Mouse (Mus musculus) ES-E14 (cell line): ENCODE measurements around the gene Ezr. TPM values are rescaled to one million over a fixed set of nuclear protein-coding genes. Genes with fewer than 3 reads are reported as not detected.
A peak's percentile ranks its signal among the peaks of the same experiment; 100 is the strongest.

Experiments used
- DNase-seq: peaks from one replicate; pipeline ENCODE4 v3.0.0-alpha.2; 2013; ENCODE audit warnings: low read depth, low spot score
- H3K27ac ChIP-seq: 2 replicates; pipeline ENCODE4 v1.5.1; 2012; ENCODE audit warnings: low read depth, mild to moderate bottlenecking, low read length, moderate library complexity, mixed read lengths; ENCODE audit not compliant: poor library complexity, insufficient read depth, severe bottlenecking
- H3K36me3 ChIP-seq: 2 replicates; pipeline ENCODE4 v1.6.1; 2012; ENCODE audit warnings: mild to moderate bottlenecking, low read length, moderate library complexity, mixed read lengths; ENCODE audit not compliant: control insufficient read depth, poor library complexity, insufficient read depth, severe bottlenecking
- H3K4me1 ChIP-seq, 2 experiments: fragments of 150-350 bp in 1 of 2; sonication (generic) in 1 of 2; 2 replicates each; pipeline ENCODE4 v1.6.1; 2012; ENCODE audit warnings: low read length in 2 of 2, mild to moderate bottlenecking in 1 of 2, mixed read lengths in 1 of 2; ENCODE audit not compliant: control insufficient read depth in 2 of 2, insufficient read depth in 2 of 2, poor library complexity in 1 of 2
- H3K4me3 ChIP-seq, 2 experiments: fragments of 150-350 bp in 1 of 2; sonication (generic) in 1 of 2; 2 replicates each; pipeline ENCODE4 v1.5.1; 2012; ENCODE audit warnings: low read length in 2 of 2, low read depth in 1 of 2, mild to moderate bottlenecking in 1 of 2, mixed read lengths in 1 of 2; ENCODE audit not compliant: insufficient read depth in 1 of 2, poor library complexity in 1 of 2, severe bottlenecking in 1 of 2
- H3K9ac ChIP-seq: 2 replicates; pipeline ENCODE4 v1.6.1; 2012; ENCODE audit warnings: low read depth, mild to moderate bottlenecking, low read length, mixed read lengths; ENCODE audit not compliant: poor library complexity, insufficient read depth, severe bottlenecking
- H3K9me3 ChIP-seq: fragments of 150-350 bp; sonication (generic); 2 replicates; pipeline ENCODE4 v1.6.1; 2012; ENCODE audit warnings: low read depth, mild to moderate bottlenecking, low read length; ENCODE audit not compliant: control insufficient read depth, insufficient read depth
- CHD2 ChIP-seq: IDR thresholded peaks from 2 replicates; pipeline ENCODE4 v1.6.1; 2014; ENCODE audit warnings: mild to moderate bottlenecking, low read depth, low read length, inconsistent platforms
- HCFC1 ChIP-seq: IDR thresholded peaks from 2 replicates; pipeline ENCODE4 v1.6.1; 2012; ENCODE audit warnings: low read length, inconsistent platforms, borderline replicate concordance; ENCODE audit not compliant: insufficient read depth
- MAFK ChIP-seq: IDR thresholded peaks from 2 replicates; pipeline ENCODE4 v1.6.1; 2014; ENCODE audit warnings: mild to moderate bottlenecking, low read depth, low read length, inconsistent platforms; ENCODE audit not compliant: insufficient read depth
- ZC3H11A ChIP-seq: IDR thresholded peaks from 2 replicates; pipeline ENCODE4 v1.6.1; 2012; ENCODE audit warnings: low read depth, mild to moderate bottlenecking, inconsistent platforms, low read length, borderline replicate concordance
- ZNF384 ChIP-seq: IDR thresholded peaks from 2 replicates; pipeline ENCODE4 v1.6.1; 2012; ENCODE audit warnings: low read depth, low read length, inconsistent platforms
- in situ Hi-C, 2 experiments: fragments of 600-800 bp; cut with MboI; formaldehyde crosslinking; loops; one replicate each; pipeline ENCODE4 v1.15.1; 2025; ENCODE audit warnings: low sequenced_read_pairs in 2 of 2, inconsistent platforms in 1 of 2; ENCODE audit not compliant: unreplicated experiment in 2 of 2
- total RNA-seq: library from RNA; depleted of rRNA; stranded (reverse); fragments of 300-350 nt; gene quantifications from 2 replicates; pipeline ENCODE4 v1.2.3, GENCODE M21; 2012

Gene Ezr
- total RNA-seq, 1 experiment, result 131 TPM

GRCm38 (mm10) chr17:6777061-6777460 lies 5.5 kb downstream of the Ezr start:
- Histone ChIP-seq H3K4me3 (peak overlapping the region; percentile 41 to 51), H3K27ac (peak overlapping the region; percentile 70; the same call in 1 of the 2 replicates), H3K4me1 (peaks cover 12 to 18% of the 10 kb centered on the region in 2 experiments), H3K36me3 (peaks cover 2% of the 10 kb centered on the region; the same call in 1 of the 2 replicates), H3K9ac (peak overlapping the region; percentile 9; the same call in 1 of the 2 replicates), H3K9me3 (no peaks in the 10 kb centered on the region)
- TF ChIP-seq HCFC1, result no peak
- no peak for TF ChIP-seq ZNF384
- TF ChIP-seq MAFK, result no peak
- TF ChIP-seq ZC3H11A, result no peak
- no peak for TF ChIP-seq CHD2
- in situ Hi-C loops, result no loop called here
- no peak for DNase-seq

- peaks cover 12 to 20% of the 10 kb centered on the region in 2 experiments for H3K4me1 ChIP-seq
- H3K9ac ChIP-seq, result peak overlapping the region; percentile 40; the same call in 1 of the 2 replicates
- in situ Hi-C loops, result no loop called here
- H3K27ac ChIP-seq, result peak overlapping the region; percentile 70; the same call in 1 of the 2 replicates
- peak overlapping the region; percentile 10 to 41; a peak in 3 of 4 replicates for H3K4me3 ChIP-seq
- DNase-seq, result no peak
- TF ChIP-seq ZNF384 (peak; percentile 33; the same call in 1 of the 2 replicates), MAFK (no peak)
- no peaks in the 10 kb centered on the region for H3K9me3 ChIP-seq
- H3K36me3 ChIP-seq, result peaks cover 2% of the 10 kb centered on the region; the same call in 1 of the 2 replicates
Observed at GRCm38 (mm10) chr17:6776576-6776975, 6.0 kb downstream of the Ezr start.

- peak overlapping the region; percentile 70 for H3K27ac ChIP-seq
- peaks cover 12 to 22% of the 10 kb centered on the region in 2 experiments for H3K4me1 ChIP-seq
- TF ChIP-seq MAFK, result no peak
- no peak for TF ChIP-seq ZNF384
- no peak for TF ChIP-seq CHD2
- no peak for TF ChIP-seq HCFC1
- H3K36me3 ChIP-seq, result peaks cover 6% of the 10 kb centered on the region; the same call in 1 of the 2 replicates
- no peak for DNase-seq
- in situ Hi-C loops, result no loop called here
- H3K9ac ChIP-seq, result peak overlapping the region; percentile 40; the same call in 1 of the 2 replicates
- peak overlapping the region in 1 of 2 experiments; percentile 41; a peak in 1 of 4 replicates for H3K4me3 ChIP-seq
- no peaks in the 10 kb centered on the region for H3K9me3 ChIP-seq
Observed at GRCm38 (mm10) chr17:6776123-6776522, 6.5 kb downstream of the Ezr start.

- no peak for DNase-seq
- H3K4me3 ChIP-seq, result no peak overlapping the region
- no peak overlapping the region for H3K9ac ChIP-seq
- no peak for TF ChIP-seq CHD2
- no peak for TF ChIP-seq ZC3H11A
- in situ Hi-C loops, result no loop called here
- peaks cover 6% of the 10 kb centered on the region; the same call in 1 of the 2 replicates for H3K36me3 ChIP-seq
- H3K4me1 ChIP-seq, result peaks cover 12 to 22% of the 10 kb centered on the region in 2 experiments
- H3K9me3 ChIP-seq, result no peaks in the 10 kb centered on the region
- no peak overlapping the region; the same call in 1 of the 2 replicates for H3K27ac ChIP-seq
Observed at GRCm38 (mm10) chr17:6775671-6776070, 6.9 kb downstream of the Ezr start.

- in situ Hi-C loops, result no loop called here
- no peak for TF ChIP-seq ZC3H11A
- TF ChIP-seq ZNF384, result no peak
- no peak for TF ChIP-seq HCFC1
- TF ChIP-seq MAFK, result no peak
- TF ChIP-seq CHD2, result no peak
- no peaks in the 10 kb centered on the region for H3K9me3 ChIP-seq
- H3K27ac ChIP-seq, result no peak overlapping the region
- no peak for DNase-seq
- peaks cover 6% of the 10 kb centered on the region; the same call in 1 of the 2 replicates for H3K36me3 ChIP-seq
- no peak overlapping the region for H3K4me3 ChIP-seq
- no peak overlapping the region for H3K9ac ChIP-seq
- peaks cover 12 to 22% of the 10 kb centered on the region in 2 experiments for H3K4me1 ChIP-seq
Observed at GRCm38 (mm10) chr17:6775221-6775620, 7.4 kb downstream of the Ezr start.
